Mouse (Mus musculus) heart, embryonic 16.5 days (tissue): Measurements from ENCODE around the gene Slc29a4. TPM values are rescaled to one million over a fixed set of nuclear protein-coding genes. Genes with fewer than 3 reads are reported as not detected.

Experiments
- ATAC-seq: fragments of 200-750 bp; cut with Nextera tagmentation; replicated peaks from 2 replicates; pipeline ENCODE4 v1.8.0; 2017; ENCODE audit warnings: moderate number of reproducible peaks; ENCODE audit not compliant: insufficient read depth, low FRiP score; ENCODE audit errors: extremely low read depth
- H3K27ac ChIP-seq: fragments of 300-500 bp; sonication (generic); 2 replicates; pipeline ENCODE4 v1.5.1; 2014; ENCODE audit warnings: mild to moderate bottlenecking, low read length, control low read depth, moderate library complexity
- H3K27me3 ChIP-seq: fragments of 300-500 bp; sonication (generic); 2 replicates; pipeline ENCODE4 v1.6.1; 2014; ENCODE audit warnings: low read length, mixed read lengths; ENCODE audit not compliant: control insufficient read depth, insufficient read depth
- H3K36me3 ChIP-seq: fragments of 300-500 bp; sonication (generic); 2 replicates; pipeline ENCODE4 v1.6.1; 2014; ENCODE audit not compliant: control insufficient read depth, insufficient read depth
- H3K4me1 ChIP-seq: fragments of 300-500 bp; sonication (generic); 2 replicates; pipeline ENCODE4 v1.6.1; 2014; ENCODE audit warnings: low read length, mixed read lengths; ENCODE audit not compliant: control insufficient read depth, insufficient read depth
- H3K4me2 ChIP-seq: fragments of 300-500 bp; sonication (generic); 2 replicates; pipeline ENCODE4 v1.6.1; 2014; ENCODE audit warnings: low read depth, mild to moderate bottlenecking, control low read depth, low read length
- H3K4me3 ChIP-seq: fragments of 300-500 bp; sonication (generic); 2 replicates; pipeline ENCODE4 v1.5.1; 2014; ENCODE audit warnings: mild to moderate bottlenecking, control low read depth, low read length
- H3K9ac ChIP-seq: fragments of 300-500 bp; sonication (generic); 2 replicates; pipeline ENCODE4 v1.6.1; 2014; ENCODE audit warnings: low read length, control low read depth
- H3K9me3 ChIP-seq: fragments of 300-500 bp; sonication (generic); replicated peaks from 2 replicates; pipeline ENCODE4 v1.6.1; 2016; ENCODE audit warnings: low read length; ENCODE audit not compliant: control insufficient read depth
- WGBS: fragments of 180-500 bp; shearing (Covaris S2); extraction: QIAGEN DNeasy Blood & Tissue Kit; methylation state at CpG from one replicate; pipeline ENCODE4 v1.1.7; 2014; 5-methylcytosine and 5-hydroxymethylcytosine counted together
- polyA plus RNA-seq: library from polyadenylated mRNA; unstranded; fragments of >200 nt; fragmentation: Nextera tagmentation; extraction: Ambion mirVana; gene quantifications from 2 replicates; pipeline ENCODE4 v1.2.1, GENCODE M21; 2015

The Slc29a4 gene
- polyA plus RNA-seq, 1 experiment from 2014 or later: 1.1 TPM

GRCm38 (mm10) chr5:142767937-142768336 is 75.6 kb downstream of the Slc29a4 start:
- no peak overlapping the region for H3K27ac ChIP-seq
- no peak overlapping the region for H3K4me2 ChIP-seq
- H3K4me1 ChIP-seq: peaks cover 32% of the 10 kb centered on the region
- H3K9me3 ChIP-seq: no peaks in the 10 kb centered on the region
- 0 out of 2 replicates have a peak, but pooled peaks have one; percentile 42 for ATAC-seq
- H3K36me3 ChIP-seq: peaks cover 32% of the 10 kb centered on the region
- WGBS: 13% methylated on average over 7 of the region's 7 CpGs
- no peak overlapping the region for H3K9ac ChIP-seq
- no peaks in the 10 kb centered on the region for H3K27me3 ChIP-seq
- H3K4me3 ChIP-seq: no peak overlapping the region

GRCm38 (mm10) chr5:142768352-142769267 is 76.3 kb downstream of the Slc29a4 start:
- Histone ChIP-seq H3K4me3 (no peak overlapping the region), H3K9me3 (no peaks in the 10 kb centered on the region), H3K9ac (no peak overlapping the region), H3K4me1 (peaks cover 32% of the 10 kb centered on the region), H3K27ac (peak overlapping the region; percentile 52), H3K27me3 (no peaks in the 10 kb centered on the region), H3K4me2 (no peak overlapping the region), H3K36me3 (peaks cover 35% of the 10 kb centered on the region)
- WGBS: 48% methylated on average over 10 of the region's 10 CpGs
- no peak for ATAC-seq

GRCm38 (mm10) chr5:142769641-142770040 is 77.3 kb downstream of the Slc29a4 start:
- H3K36me3 ChIP-seq: peaks cover 37% of the 10 kb centered on the region
- H3K4me3 ChIP-seq: no peak overlapping the region
- no peaks in the 10 kb centered on the region for H3K27me3 ChIP-seq
- no peak for ATAC-seq
- peaks cover 32% of the 10 kb centered on the region for H3K4me1 ChIP-seq
- H3K27ac ChIP-seq: peak overlapping the region; percentile 4
- no peaks in the 10 kb centered on the region for H3K9me3 ChIP-seq
- H3K4me2 ChIP-seq: no peak overlapping the region
- WGBS: 38% methylated on average over 5 of the region's 5 CpGs
- H3K9ac ChIP-seq: no peak overlapping the region

- no peak for ATAC-seq
- Histone ChIP-seq H3K4me3 (no peak overlapping the region), H3K27ac (0 out of 2 replicates have a peak overlapping the region, but pooled peaks have one; percentile 41), H3K4me2 (no peak overlapping the region), H3K27me3 (no peaks in the 10 kb centered on the region), H3K9ac (peak overlapping the region; percentile 33; the same call in 1 of the 2 replicates), H3K4me1 (peaks cover 32% of the 10 kb centered on the region), H3K9me3 (no peaks in the 10 kb centered on the region), H3K36me3 (peaks cover 41% of the 10 kb centered on the region)
- 44% methylated on average over 4 of the region's 4 CpGs for WGBS
Observed at GRCm38 (mm10) chr5:142771034-142771433, 78.7 kb downstream of the Slc29a4 start.

- Histone ChIP-seq H3K4me1 (peaks cover 32% of the 10 kb centered on the region), H3K27ac (no peak overlapping the region), H3K9me3 (no peaks in the 10 kb centered on the region), H3K27me3 (no peaks in the 10 kb centered on the region), H3K4me3 (no peak overlapping the region), H3K36me3 (peaks cover 42% of the 10 kb centered on the region), H3K9ac (no peak overlapping the region), H3K4me2 (no peak overlapping the region)
- WGBS: 72% methylated on average over 15 of the region's 15 CpGs
- ATAC-seq: no peak
Observed at GRCm38 (mm10) chr5:142771964-142772363, 79.7 kb downstream of the Slc29a4 start.

Other genes with a start within 250 kb of the Slc29a4 start
- 8.8 TPM in 2 replicates for gene Ap5z1, start 228.6 kb upstream of the Slc29a4 start, polyA plus RNA-seq
- 0.05 and 0.14 TPM in 2 replicates for gene Papolb, start 162.4 kb upstream of the Slc29a4 start, polyA plus RNA-seq
- 9.0 and 11.9 TPM in 2 replicates for gene Radil, start 141.4 kb upstream of the Slc29a4 start, polyA plus RNA-seq
- gene Mmd2, start 83.7 kb upstream of the Slc29a4 start, polyA plus RNA-seq: 0.14 and 0.24 TPM in 2 replicates
- 27.5 and 29.4 TPM in 2 replicates for gene Wipi2, start 64.8 kb upstream of the Slc29a4 start, polyA plus RNA-seq
- 17.6 and 18.6 TPM in 2 replicates for gene Tnrc18, start 125.2 kb downstream of the Slc29a4 start, polyA plus RNA-seq
- gene Fbxl18, start 202.9 kb downstream of the Slc29a4 start, polyA plus RNA-seq: 7.5 and 8.3 TPM in 2 replicates
- gene Actb, start 214.2 kb downstream of the Slc29a4 start, polyA plus RNA-seq: 5,062 and 5,724 TPM in 2 replicates